Comparison of ENCODE assay signal across 20 mouse cellular contexts in genomic region chr9:75568399-75568798, GRCm38 (mm10). TPM values are rescaled to one million over a fixed set of nuclear protein-coding genes. Genes with fewer than 3 reads are reported as not detected.
DNase-seq lines count a peak whose midpoint lies in the region; ATAC-seq lines count a peak whose summit lies in the region.
"Had no signal": no experiment of that assay in that cellular context is flagged by ENCODE, and none has a peak within 500 bp of the region (broad histone marks: within the 10 kb centered on the region; RNA-seq: fewer than 3 reads in every experiment).

No protein-coding gene starts in this region.

- H3K4me3 ChIP-seq in forebrain, embryonic 14.5 days (ENCODE audit: low read depth, low read length), result no peak overlapping the region
- H3K4me3 ChIP-seq in kidney, embryonic 15.5 days (replicated peaks), result no peak overlapping the region
- H3K4me3 ChIP-seq: embryonic facial prominence, embryonic 12.5 days; heart, embryonic 10.5 days; hindbrain, embryonic 13.5 days had no signal

- peak; percentile 94 for ATAC-seq in granulocyte monocyte progenitor cell, adult 5-6 weeks (replicated peaks; ENCODE audit: poor library complexity, severe bottlenecking)
- peak; percentile 75; the same call in 1 of the 2 replicates for ATAC-seq in neutrophil, adult 5-6 weeks (ENCODE audit: extremely low read depth, insufficient number of reproducible peaks, low FRiP score, poor library complexity, severe bottlenecking)
- no peak for ATAC-seq in forebrain, embryonic 14.5 days
- no peak for ATAC-seq in kidney, embryonic 15.5 days (replicated peaks; ENCODE audit: low FRiP score)
- ATAC-seq: forebrain, embryonic 16.5 days; hindbrain, postnatal 0 days had no signal

- no peaks in the 10 kb centered on the region for H3K27me3 ChIP-seq in forebrain, embryonic 14.5 days (replicated peaks; ENCODE audit: control insufficient read depth, insufficient read depth, low read length)
- no peaks in the 10 kb centered on the region for H3K27me3 ChIP-seq in kidney, embryonic 15.5 days
- H3K27me3 ChIP-seq: embryonic facial prominence, embryonic 12.5 days; hindbrain, embryonic 13.5 days had no signal

- no peaks in the 10 kb centered on the region for H3K4me1 ChIP-seq in forebrain, embryonic 14.5 days (ENCODE audit: control insufficient read depth, insufficient read depth, low read length)
- no peaks in the 10 kb centered on the region for H3K4me1 ChIP-seq in kidney, embryonic 15.5 days
- H3K4me1 ChIP-seq: embryonic facial prominence, embryonic 12.5 days; heart, embryonic 10.5 days; hindbrain, embryonic 13.5 days had no signal

- 96% methylated on average over 6 of the region's 6 CpGs for WGBS in forebrain, embryonic 14.5 days
- WGBS in kidney, embryonic 15.5 days, result 90% methylated on average over 6 of the region's 6 CpGs

- peaks cover 14% of the 10 kb centered on the region for H3K36me3 ChIP-seq in forebrain, embryonic 14.5 days (ENCODE audit: control insufficient read depth, insufficient read depth, low read length)
- H3K36me3 ChIP-seq in kidney, embryonic 15.5 days, result no peaks in the 10 kb centered on the region
- H3K36me3 ChIP-seq: embryonic facial prominence, embryonic 12.5 days; heart, embryonic 10.5 days had no signal

- H3K27ac ChIP-seq in forebrain, embryonic 14.5 days (ENCODE audit: low read depth, low read length), result no peak overlapping the region
- no peak overlapping the region for H3K27ac ChIP-seq in kidney, embryonic 15.5 days
- H3K27ac ChIP-seq: embryonic facial prominence, embryonic 12.5 days; heart, embryonic 10.5 days; hindbrain, embryonic 13.5 days; hindbrain, postnatal 0 days had no signal

- H3K9ac ChIP-seq in forebrain, embryonic 14.5 days (ENCODE audit: low read length), result no peak overlapping the region
- H3K9ac ChIP-seq in kidney, embryonic 15.5 days, result no peak overlapping the region
- H3K9ac ChIP-seq: embryonic facial prominence, embryonic 12.5 days; hindbrain, embryonic 13.5 days had no signal

- H3K4me2 ChIP-seq in forebrain, embryonic 14.5 days (ENCODE audit: low read length), result no peak overlapping the region
- no peak overlapping the region for H3K4me2 ChIP-seq in kidney, embryonic 15.5 days
- H3K4me2 ChIP-seq: embryonic facial prominence, embryonic 12.5 days; hindbrain, embryonic 13.5 days had no signal

- peak; percentile 25 for DNase-seq in 416B (ENCODE audit: low read depth)
- peak; percentile 45 to 46 for DNase-seq in B cell, adult 2 months
- no peak for DNase-seq in forebrain, embryonic 14.5 days (ENCODE audit: low spot score)
- DNase-seq in frontal cortex, postnatal 14 days (ENCODE audit: low spot score in 2 of 2), result no peak
- DNase-seq: adrenal gland, adult 2 months; adrenal gland, postnatal 25 days; cerebellum, adult 2 months; cerebellum, postnatal 10 days; gastrocnemius, postnatal 36 days; heart, adult 18-20 months; heart, postnatal 10 days; heart, postnatal 4 days had no signal

- no peaks in the 10 kb centered on the region for H3K9me3 ChIP-seq in forebrain, embryonic 14.5 days (replicated peaks; ENCODE audit: control insufficient read depth, low read length)
- H3K9me3 ChIP-seq in kidney, embryonic 15.5 days (replicated peaks), result no peaks in the 10 kb centered on the region
- H3K9me3 ChIP-seq: embryonic facial prominence, embryonic 12.5 days; heart, embryonic 10.5 days; hindbrain, embryonic 13.5 days had no signal

RNA-seq across cellular contexts. Expression of gene Tmod3, which starts 8.9 kb away (rescaled TPM):
- 52.9 and 58.1 TPM in 2 replicates for total RNA-seq in granulocyte monocyte progenitor cell, adult 5-6 weeks (2014; fragmentation: Nextera tagmentation)
- 59.5 and 64.2 TPM in 2 replicates for total RNA-seq in granulocyte monocyte progenitor cell, adult 5-6 weeks (2017)
- total RNA-seq in neutrophil, adult 5-6 weeks (2017), result 316 and 327 TPM in 2 replicates
- 92.4 and 104 TPM in 2 replicates for polyA plus RNA-seq in forebrain, embryonic 14.5 days (2014; fragmentation: Nextera tagmentation; extraction: Ambion mirVana)
- polyA plus RNA-seq in kidney, embryonic 15.5 days (2015; fragmentation: Nextera tagmentation; extraction: Ambion mirVana), result 143 and 144 TPM in 2 replicates

RNA-seq across cellular contexts. Expression of gene Tmod2, which starts 42.7 kb away (rescaled TPM):
- 0.09 TPM in 1 of 2 replicates, not detected in the other for total RNA-seq in granulocyte monocyte progenitor cell, adult 5-6 weeks (2014; fragmentation: Nextera tagmentation)
- not detected in 2 replicates for total RNA-seq in granulocyte monocyte progenitor cell, adult 5-6 weeks (2017)
- total RNA-seq in neutrophil, adult 5-6 weeks (2017), result under 0.01 TPM in 1 of 2 replicates, not detected in the other
- polyA plus RNA-seq in forebrain, embryonic 14.5 days (2014; fragmentation: Nextera tagmentation; extraction: Ambion mirVana), result 127 and 193 TPM in 2 replicates
- polyA plus RNA-seq in kidney, embryonic 15.5 days (2015; fragmentation: Nextera tagmentation; extraction: Ambion mirVana), result 22.1 and 26.5 TPM in 2 replicates

RNA-seq across cellular contexts. Expression of gene Lysmd2, which starts 57.1 kb away (rescaled TPM):
- 0.75 and 3.5 TPM in 2 replicates for total RNA-seq in granulocyte monocyte progenitor cell, adult 5-6 weeks (2014; fragmentation: Nextera tagmentation)
- total RNA-seq in granulocyte monocyte progenitor cell, adult 5-6 weeks (2017), result 0.52 and 3.6 TPM in 2 replicates
- 0.70 TPM in 1 of 2 replicates, not detected in the other for total RNA-seq in neutrophil, adult 5-6 weeks (2017)
- 26.0 and 34.1 TPM in 2 replicates for polyA plus RNA-seq in forebrain, embryonic 14.5 days (2014; fragmentation: Nextera tagmentation; extraction: Ambion mirVana)
- 31.1 and 35.1 TPM in 2 replicates for polyA plus RNA-seq in kidney, embryonic 15.5 days (2015; fragmentation: Nextera tagmentation; extraction: Ambion mirVana)

Comparison
In these comparisons a context has a peak if more than half of its experiments do, and no peak if none do; other contexts are left out.
1. DNase-seq: peak in 416B (single experiment) and B cell, adult 2 months (2 of 2); none in forebrain, embryonic 14.5 days (single experiment) and frontal cortex, postnatal 14 days (0 of 2).
2. ATAC-seq: peak in granulocyte monocyte progenitor cell, adult 5-6 weeks (single experiment) and neutrophil, adult 5-6 weeks (single experiment); none in forebrain, embryonic 14.5 days (single experiment) and kidney, embryonic 15.5 days (single experiment).